Mouse (Mus musculus) right cerebral cortex, postnatal 36 days (tissue): ENCODE data around the gene Gm49361.
"Not testable (repeated sequence)": the region's sequence is repeated elsewhere in the genome, so short reads cannot be mapped to it uniquely, and the experiment has no call there.

Source experiments
- DNase-seq, 2 experiments: peaks; one replicate each; pipeline ENCODE4 v3.0.0; 2022; ENCODE audit warnings: low spot score in 2 of 2, mixed read lengths in 1 of 2

Gm49361 gene

GRCm38 (mm10) chr14:57691316-57691715 is 54.6 kb downstream of the Gm49361 start:
- DNase-seq, result no peak

- no peak for DNase-seq
Observed at GRCm38 (mm10) chr14:57690681-57691080, 55.2 kb downstream of the Gm49361 start.

GRCm38 (mm10) chr14:57688066-57688465 is 57.8 kb downstream of the Gm49361 start:
- not testable (repeated sequence) for DNase-seq

GRCm38 (mm10) chr14:57687441-57687840 is 58.5 kb downstream of the Gm49361 start:
- DNase-seq, result no peak

- no peak for DNase-seq
Observed at GRCm38 (mm10) chr14:57686647-57687046, 59.3 kb downstream of the Gm49361 start.

- DNase-seq, result no peak
Observed at GRCm38 (mm10) chr14:57684579-57684978, 61.3 kb downstream of the Gm49361 start.

- DNase-seq, result no peak
Observed at GRCm38 (mm10) chr14:57682751-57683150, 63.2 kb downstream of the Gm49361 start.

GRCm38 (mm10) chr14:57679958-57680535 is 65.9 kb downstream of the Gm49361 start:
- peak; percentile 61 to 65 for DNase-seq

- DNase-seq, result no peak
Observed at GRCm38 (mm10) chr14:57679523-57679922, 66.4 kb downstream of the Gm49361 start.

- no peak for DNase-seq
Observed at GRCm38 (mm10) chr14:57675481-57675880, 70.4 kb downstream of the Gm49361 start.

- no peak for DNase-seq
Observed at GRCm38 (mm10) chr14:57665628-57665950, 80.3 kb downstream of the Gm49361 start.

GRCm38 (mm10) chr14:57664822-57665627 is 80.9 kb downstream of the Gm49361 start, which contains the start of gene Xpo4:
TSS of gene Xpo4 (minus strand) at chr14:57665430.
- DNase-seq, result peak; percentile 76

- no peak for DNase-seq
Observed at GRCm38 (mm10) chr14:57664311-57664821, 81.5 kb downstream of the Gm49361 start.

- DNase-seq, result no peak
Observed at GRCm38 (mm10) chr14:57663630-57664029, 82.3 kb downstream of the Gm49361 start.

GRCm38 (mm10) chr14:57658301-57658700 is 87.6 kb downstream of the Gm49361 start:
- no peak for DNase-seq

GRCm38 (mm10) chr14:57657500-57657899 is 88.4 kb downstream of the Gm49361 start:
- no peak for DNase-seq

- not testable (repeated sequence) for DNase-seq
Observed at GRCm38 (mm10) chr14:57656519-57656918, 89.4 kb downstream of the Gm49361 start.

- no peak for DNase-seq
Observed at GRCm38 (mm10) chr14:57649501-57649900, 96.4 kb downstream of the Gm49361 start.

- no peak for DNase-seq
Observed at GRCm38 (mm10) chr14:57646155-57646554, 99.7 kb downstream of the Gm49361 start.

GRCm38 (mm10) chr14:57639153-57639552 is 106.8 kb downstream of the Gm49361 start:
- no peak for DNase-seq

- no peak for DNase-seq
Observed at GRCm38 (mm10) chr14:57634141-57634540, 111.8 kb downstream of the Gm49361 start.

- DNase-seq, result no peak
Observed at GRCm38 (mm10) chr14:57629595-57629994, 116.3 kb downstream of the Gm49361 start.

GRCm38 (mm10) chr14:57622934-57623333 is 123.0 kb downstream of the Gm49361 start:
- no peak for DNase-seq
